Mouse (Mus musculus): ENCODE measurements around the gene Trmt10c. TPM values are rescaled to one million over a fixed set of nuclear protein-coding genes. Genes with fewer than 3 reads are reported as not detected.

The Trmt10c gene
- polyA plus RNA-seq (2014; fragmentation: Nextera tagmentation; extraction: Ambion mirVana), result 31.3 and 33.3 TPM in 2 replicates

GRCm38 (mm10) chr16:56037138-56038010 is at the start of gene Trmt10c:
Gene Trmt10c, minus strand, starts transcription at chr16:56037819.
- peaks cover 13% of the 10 kb centered on the region for H3K4me1 ChIP-seq (ENCODE audit: control insufficient read depth, insufficient read depth, low read length)
- DNase-seq (ENCODE audit: low spot score, missing footprints) (peak; percentile 100), ATAC-seq (ENCODE audit: low FRiP score) (peak; percentile 100)
- no peaks in the 10 kb centered on the region for H3K27me3 ChIP-seq (ENCODE audit: control insufficient read depth, insufficient read depth, low read length)
- H3K36me3 ChIP-seq (ENCODE audit: control insufficient read depth, insufficient read depth, low read length), result peaks cover 6% of the 10 kb centered on the region; the same call in 1 of the 2 replicates
- H3K27ac ChIP-seq (ENCODE audit: low read depth, low read length), result peak within 1 kb of the TSS; percentile 70
- H3K4me3 ChIP-seq (ENCODE audit: low read depth, low read length), result peak within 1 kb of the TSS; percentile 85
- peak within 1 kb of the TSS; percentile 50 for H3K4me2 ChIP-seq
- under 1% methylated on average over 63 of the region's 63 CpGs for whole genome bisulfite sequencing
- no peaks in the 10 kb centered on the region for H3K9me3 ChIP-seq (ENCODE audit: control insufficient read depth, low read length)
- peak within 1 kb of the TSS; percentile 89 for H3K9ac ChIP-seq (ENCODE audit: low read length)

- Histone ChIP-seq H3K9me3 (ENCODE audit: control insufficient read depth, low read length) (no peaks in the 10 kb centered on the region), H3K4me1 (ENCODE audit: control insufficient read depth, insufficient read depth, low read length) (no peaks in the 10 kb centered on the region), H3K9ac (ENCODE audit: low read length) (no peak overlapping the region), H3K4me2 (no peak overlapping the region), H3K36me3 (ENCODE audit: control insufficient read depth, insufficient read depth, low read length) (0 out of 2 replicates have a peak, but pooled peaks cover 3% of the 10 kb centered on the region), H3K4me3 (ENCODE audit: low read depth, low read length) (no peak overlapping the region), H3K27me3 (ENCODE audit: control insufficient read depth, insufficient read depth, low read length) (no peaks in the 10 kb centered on the region), H3K27ac (ENCODE audit: low read depth, low read length) (no peak overlapping the region)
- WGBS, result 97% methylated on average over 2 of the region's 2 CpGs
- DNase-seq (ENCODE audit: low spot score, missing footprints), result peak; percentile 60
- no peak for ATAC-seq (ENCODE audit: low FRiP score)
Measured at GRCm38 (mm10) chr16:56086336-56086735, 48.7 kb upstream of the Trmt10c start.

DNA sequence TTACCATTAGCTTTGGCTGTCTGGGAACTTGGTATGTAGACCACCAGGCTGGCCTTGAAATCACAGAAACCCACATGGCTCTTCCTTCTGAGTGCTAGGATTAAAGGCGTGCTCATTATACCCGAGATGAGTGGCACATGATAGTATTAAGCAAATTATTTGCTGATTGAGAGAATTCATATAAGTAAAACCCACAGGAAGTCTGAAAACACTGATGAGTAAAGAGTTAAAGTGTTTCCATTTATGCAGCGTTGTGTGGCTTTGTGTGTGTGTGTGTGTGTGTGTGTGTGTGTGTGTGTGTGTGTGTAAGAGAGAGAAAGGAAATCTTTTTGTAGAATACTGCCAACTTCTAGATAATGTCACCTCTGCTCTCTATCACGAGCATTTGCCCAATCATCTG is 44.1 kb upstream of the Trmt10c start:
- peak; percentile 64 for DNase-seq (ENCODE audit: low spot score, missing footprints)
- Histone ChIP-seq H3K9me3 (ENCODE audit: control insufficient read depth, low read length) (no peaks in the 10 kb centered on the region), H3K4me3 (ENCODE audit: low read depth, low read length) (no peak overlapping the region), H3K36me3 (ENCODE audit: control insufficient read depth, insufficient read depth, low read length) (0 out of 2 replicates have a peak, but pooled peaks cover 3% of the 10 kb centered on the region), H3K27me3 (ENCODE audit: control insufficient read depth, insufficient read depth, low read length) (no peaks in the 10 kb centered on the region), H3K4me1 (ENCODE audit: control insufficient read depth, insufficient read depth, low read length) (peaks cover 2% of the 10 kb centered on the region), H3K4me2 (no peak overlapping the region), H3K9ac (ENCODE audit: low read length) (no peak overlapping the region), H3K27ac (ENCODE audit: low read depth, low read length) (no peak overlapping the region)
- 90% methylated on average over 4 of the region's 4 CpGs for WGBS
- ATAC-seq (ENCODE audit: low FRiP score), result no peak

- Histone ChIP-seq H3K27me3 (ENCODE audit: control insufficient read depth, insufficient read depth, low read length) (no peaks in the 10 kb centered on the region), H3K4me3 (ENCODE audit: low read depth, low read length) (no peak overlapping the region), H3K36me3 (ENCODE audit: control insufficient read depth, insufficient read depth, low read length) (no peaks in the 10 kb centered on the region), H3K4me1 (ENCODE audit: control insufficient read depth, insufficient read depth, low read length) (peaks cover 9% of the 10 kb centered on the region), H3K9me3 (ENCODE audit: control insufficient read depth, low read length) (no peaks in the 10 kb centered on the region), H3K27ac (ENCODE audit: low read depth, low read length) (no peak overlapping the region), H3K4me2 (no peak overlapping the region), H3K9ac (ENCODE audit: low read length) (no peak overlapping the region)
- no peak for DNase-seq (ENCODE audit: low spot score, missing footprints)
- ATAC-seq (ENCODE audit: low FRiP score), result no peak
- WGBS, result 94% methylated on average over 1 of the region's 1 CpGs
Measured at GRCm38 (mm10) chr16:56079419-56079818, 41.8 kb upstream of the Trmt10c start.

DNA sequence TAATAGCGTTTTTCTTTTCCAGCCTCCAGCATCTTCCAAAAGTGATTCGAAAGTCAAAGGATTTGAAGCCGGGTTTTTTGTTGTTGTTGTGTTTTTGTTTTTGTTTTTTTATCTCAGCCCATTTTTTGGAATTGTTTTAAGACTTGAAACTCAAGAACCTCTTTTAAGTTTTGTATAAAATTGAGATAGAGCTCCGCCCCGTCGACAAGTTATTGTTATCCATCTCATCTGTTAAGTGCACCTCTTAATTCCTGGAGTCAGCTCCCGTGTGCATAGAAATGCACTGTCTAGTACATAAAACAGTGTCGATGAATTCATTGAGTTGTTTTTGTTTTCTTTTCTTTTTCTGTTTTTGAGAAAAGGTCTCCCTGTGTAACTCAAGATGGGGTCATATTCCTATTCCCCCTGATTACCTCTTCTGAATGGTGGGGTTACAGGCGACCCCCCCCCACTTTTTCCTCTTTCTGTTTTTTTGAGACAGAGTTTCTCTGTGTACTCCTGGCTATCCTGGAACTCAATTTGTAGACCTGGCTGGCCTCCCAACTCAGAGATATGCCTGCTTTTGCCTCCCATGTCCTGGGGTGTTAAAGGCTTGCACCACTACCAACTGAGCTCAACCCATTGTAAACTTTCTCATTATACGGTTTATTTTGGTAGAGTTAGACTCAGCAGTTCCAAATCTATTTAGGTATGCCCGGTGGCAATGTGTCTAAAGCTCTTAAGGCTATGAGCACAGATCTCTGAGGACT is 38.7 kb upstream of the Trmt10c start:
- Histone ChIP-seq H3K4me2 (peak overlapping the region; percentile 41), H3K27me3 (ENCODE audit: control insufficient read depth, insufficient read depth, low read length) (no peaks in the 10 kb centered on the region), H3K9me3 (ENCODE audit: control insufficient read depth, low read length) (no peaks in the 10 kb centered on the region), H3K9ac (ENCODE audit: low read length) (peak overlapping the region; percentile 73), H3K4me1 (ENCODE audit: control insufficient read depth, insufficient read depth, low read length) (peaks cover 9% of the 10 kb centered on the region), H3K27ac (ENCODE audit: low read depth, low read length) (peak overlapping the region; percentile 92), H3K36me3 (ENCODE audit: control insufficient read depth, insufficient read depth, low read length) (no peaks in the 10 kb centered on the region), H3K4me3 (ENCODE audit: low read depth, low read length) (peak overlapping the region; percentile 71)
- DNase-seq (ENCODE audit: low spot score, missing footprints) (peak; percentile 84), ATAC-seq (ENCODE audit: low FRiP score) (no peak)
- 8% methylated on average over 11 of the region's 11 CpGs for WGBS

DNA sequence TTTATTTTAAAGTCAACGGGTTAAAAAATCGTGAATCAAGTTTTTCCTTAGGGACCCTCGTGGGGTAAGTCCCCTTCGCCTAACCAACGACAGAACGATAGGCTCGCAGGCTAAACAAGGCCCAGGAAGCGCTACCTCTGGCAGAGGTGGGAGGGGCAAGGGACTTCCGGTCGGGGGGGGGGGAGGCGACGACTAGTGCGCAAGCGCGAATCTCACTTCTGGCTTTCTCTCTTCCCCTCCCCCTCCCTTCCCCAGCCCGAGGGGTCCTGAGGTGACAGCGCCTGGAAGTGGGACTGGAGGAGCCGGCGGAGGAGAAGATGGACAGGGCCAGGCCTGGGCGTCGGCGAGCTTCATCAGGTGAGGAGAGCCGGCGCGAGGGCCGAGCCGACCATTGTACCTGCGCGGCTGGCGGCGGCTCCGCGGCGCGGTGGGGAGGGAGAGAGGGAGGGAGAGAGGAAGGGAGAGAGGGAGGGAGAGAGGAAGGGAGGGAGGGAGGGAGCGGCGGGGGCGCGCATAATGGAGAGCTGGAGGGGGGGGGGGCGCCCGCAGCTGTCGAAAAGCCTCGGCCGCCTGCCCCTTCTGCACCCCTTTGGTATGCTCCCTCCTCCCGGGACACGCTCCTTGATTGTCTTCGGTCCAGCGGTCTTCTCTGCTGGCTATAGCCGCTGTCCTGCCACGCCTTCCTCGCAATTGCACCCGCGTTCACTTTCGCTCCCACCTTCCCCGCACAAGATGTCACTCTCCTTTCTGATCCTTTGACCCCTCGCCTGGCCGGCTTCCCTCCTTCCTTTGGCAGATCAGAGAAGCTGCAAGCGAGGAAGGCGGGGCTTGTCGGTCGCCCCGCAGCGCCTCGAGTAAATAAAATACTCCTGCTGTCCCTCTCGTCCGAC is 37.8 kb upstream of the Trmt10c start:
- Histone ChIP-seq H3K27ac (ENCODE audit: low read depth, low read length) (peak overlapping the region; percentile 92), H3K27me3 (ENCODE audit: control insufficient read depth, insufficient read depth, low read length) (no peaks in the 10 kb centered on the region), H3K4me3 (ENCODE audit: low read depth, low read length) (peak overlapping the region; percentile 71), H3K9me3 (ENCODE audit: control insufficient read depth, low read length) (no peaks in the 10 kb centered on the region), H3K9ac (ENCODE audit: low read length) (peak overlapping the region; percentile 73), H3K4me2 (peak overlapping the region; percentile 41), H3K36me3 (ENCODE audit: control insufficient read depth, insufficient read depth, low read length) (no peaks in the 10 kb centered on the region), H3K4me1 (ENCODE audit: control insufficient read depth, insufficient read depth, low read length) (peaks cover 9% of the 10 kb centered on the region)
- DNase-seq (ENCODE audit: low spot score, missing footprints), result peak; percentile 99
- under 1% methylated on average over 41 of the region's 66 CpGs for WGBS
- ATAC-seq (ENCODE audit: low FRiP score), result peak; percentile 93

- DNase-seq (ENCODE audit: low spot score, missing footprints), result no peak
- H3K27me3 ChIP-seq (ENCODE audit: control insufficient read depth, insufficient read depth, low read length), result no peaks in the 10 kb centered on the region
- WGBS, result 85% methylated on average over 5 of the region's 5 CpGs
- H3K4me3 ChIP-seq (ENCODE audit: low read depth, low read length), result no peak overlapping the region
- H3K9me3 ChIP-seq (ENCODE audit: control insufficient read depth, low read length), result no peaks in the 10 kb centered on the region
- H3K36me3 ChIP-seq (ENCODE audit: control insufficient read depth, insufficient read depth, low read length), result no peaks in the 10 kb centered on the region
- H3K9ac ChIP-seq (ENCODE audit: low read length), result no peak overlapping the region
- peaks cover 9% of the 10 kb centered on the region for H3K4me1 ChIP-seq (ENCODE audit: control insufficient read depth, insufficient read depth, low read length)
- H3K4me2 ChIP-seq, result no peak overlapping the region; the same call in 1 of the 2 replicates
- ATAC-seq (ENCODE audit: low FRiP score), result no peak
- no peak overlapping the region for H3K27ac ChIP-seq (ENCODE audit: low read depth, low read length)
Measured at GRCm38 (mm10) chr16:56074565-56074964, 36.9 kb upstream of the Trmt10c start.

DNA sequence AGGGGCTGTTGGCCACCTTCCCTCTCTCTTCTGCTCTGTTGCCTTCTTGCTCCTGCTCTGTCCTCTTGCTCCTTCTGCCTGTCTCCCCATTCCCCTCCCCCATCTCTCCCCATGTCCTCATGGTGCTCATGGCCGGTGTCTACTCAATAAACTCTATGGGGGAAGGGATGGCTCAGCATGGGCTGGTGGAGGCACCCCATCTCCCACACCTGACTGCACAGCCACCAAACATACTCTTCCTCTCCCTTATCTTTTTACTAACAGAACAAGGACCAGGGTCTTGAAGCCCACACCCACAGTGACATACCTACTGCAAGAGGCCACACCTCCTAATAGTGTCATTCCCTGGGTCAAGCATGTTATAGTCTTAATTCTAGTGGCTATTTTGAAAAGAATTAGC is 36.5 kb upstream of the Trmt10c start:
- 87% methylated on average over 1 of the region's 1 CpGs for WGBS
- ATAC-seq (ENCODE audit: low FRiP score), result no peak

More for the DNA sequence above, 36.5 kb upstream of the Trmt10c start:
- Histone ChIP-seq H3K4me2 (no peak overlapping the region), H3K9me3 (ENCODE audit: control insufficient read depth, low read length) (no peaks in the 10 kb centered on the region), H3K4me3 (ENCODE audit: low read depth, low read length) (no peak overlapping the region), H3K27me3 (ENCODE audit: control insufficient read depth, insufficient read depth, low read length) (no peaks in the 10 kb centered on the region), H3K27ac (ENCODE audit: low read depth, low read length) (no peak overlapping the region), H3K4me1 (ENCODE audit: control insufficient read depth, insufficient read depth, low read length) (peaks cover 9% of the 10 kb centered on the region), H3K36me3 (ENCODE audit: control insufficient read depth, insufficient read depth, low read length) (no peaks in the 10 kb centered on the region), H3K9ac (ENCODE audit: low read length) (no peak overlapping the region)
- DNase-seq (ENCODE audit: low spot score, missing footprints), result no peak
